Mouse (Mus musculus): ENCODE results near the gene Aire. TPM values are rescaled to one million over a fixed set of nuclear protein-coding genes. Genes with fewer than 3 reads are reported as not detected.

Gene Aire
- 1.7 and 2.1 TPM in 2 replicates for polyA plus RNA-seq (2015; fragmentation: Nextera tagmentation; extraction: Ambion mirVana)

DNA sequence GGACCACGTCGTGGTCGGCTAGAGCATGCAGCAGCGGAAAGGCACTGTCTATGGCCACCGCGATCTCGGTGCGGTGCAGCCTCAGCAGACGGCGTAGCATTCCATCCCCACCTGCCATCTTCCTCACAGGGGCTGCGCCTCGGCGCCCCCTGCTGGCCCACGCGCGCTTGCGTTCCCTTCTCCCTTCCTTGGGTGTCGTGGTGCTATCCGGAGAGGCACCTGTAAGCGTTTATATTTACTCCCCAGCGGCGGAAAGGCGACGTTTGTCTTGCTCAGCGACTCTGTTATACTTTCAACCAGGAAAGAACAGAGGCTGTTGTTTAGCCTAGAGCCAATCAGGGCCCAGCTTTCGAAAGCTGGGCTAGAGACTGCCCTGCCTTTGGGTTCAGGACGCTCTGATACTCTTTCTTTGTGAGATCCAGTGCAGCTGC is at the start of gene Aire:
TSS of gene Aire (minus strand) at position 205 of the 431 bp plus-strand sequence.
- Histone ChIP-seq H3K9ac (replicated peaks; ENCODE audit: low read length) (peak within 1 kb of the TSS; percentile 61), H3K27me3 (ENCODE audit: insufficient read depth, low read length) (no peaks in the 10 kb centered on the region), H3K36me3 (ENCODE audit: insufficient read depth, low read length) (no peaks in the 10 kb centered on the region), H3K27ac (ENCODE audit: low read length) (no peak within 1 kb of the TSS), H3K4me1 (ENCODE audit: insufficient read depth, low read length) (peaks cover 8% of the 10 kb centered on the region), H3K4me2 (replicated peaks; ENCODE audit: low read depth, low read length) (peak within 1 kb of the TSS; percentile 57), H3K9me3 (ENCODE audit: low read length) (no peaks in the 10 kb centered on the region), H3K4me3 (ENCODE audit: low read length) (peak within 1 kb of the TSS; percentile 30)
- peak; percentile 44; the same call in 1 of the 2 replicates for ATAC-seq (ENCODE audit: low FRiP score, low TSS enrichment)
- 3% methylated on average over 27 of the region's 27 CpGs for WGBS

DNA sequence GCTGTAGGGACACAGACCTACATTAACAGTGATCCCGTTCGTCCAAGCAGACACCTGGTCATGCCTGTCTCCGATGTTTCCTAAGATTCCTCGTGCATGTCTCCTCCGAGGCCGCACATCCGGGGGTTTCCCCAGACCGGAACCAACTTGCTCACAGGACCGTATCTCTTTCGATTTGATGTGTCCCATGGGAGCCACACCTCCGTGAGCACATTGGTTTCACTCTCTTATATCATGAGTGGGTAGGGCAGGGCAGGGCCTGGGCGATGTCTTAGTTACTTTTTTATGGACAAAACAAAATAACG is 49.3 kb upstream of the Aire start:
- Histone ChIP-seq H3K9me3 (ENCODE audit: low read length) (no peaks in the 10 kb centered on the region), H3K9ac (replicated peaks; ENCODE audit: low read length) (no peak overlapping the region), H3K27ac (ENCODE audit: low read length) (no peak overlapping the region), H3K36me3 (ENCODE audit: insufficient read depth, low read length) (no peaks in the 10 kb centered on the region), H3K4me3 (ENCODE audit: low read length) (no peak overlapping the region), H3K4me2 (replicated peaks; ENCODE audit: low read depth, low read length) (no peak overlapping the region), H3K4me1 (ENCODE audit: insufficient read depth, low read length) (no peaks in the 10 kb centered on the region), H3K27me3 (ENCODE audit: insufficient read depth, low read length) (no peaks in the 10 kb centered on the region)
- no peak for ATAC-seq (ENCODE audit: low FRiP score, low TSS enrichment)
- WGBS: 64% methylated on average over 13 of the region's 13 CpGs

DNA sequence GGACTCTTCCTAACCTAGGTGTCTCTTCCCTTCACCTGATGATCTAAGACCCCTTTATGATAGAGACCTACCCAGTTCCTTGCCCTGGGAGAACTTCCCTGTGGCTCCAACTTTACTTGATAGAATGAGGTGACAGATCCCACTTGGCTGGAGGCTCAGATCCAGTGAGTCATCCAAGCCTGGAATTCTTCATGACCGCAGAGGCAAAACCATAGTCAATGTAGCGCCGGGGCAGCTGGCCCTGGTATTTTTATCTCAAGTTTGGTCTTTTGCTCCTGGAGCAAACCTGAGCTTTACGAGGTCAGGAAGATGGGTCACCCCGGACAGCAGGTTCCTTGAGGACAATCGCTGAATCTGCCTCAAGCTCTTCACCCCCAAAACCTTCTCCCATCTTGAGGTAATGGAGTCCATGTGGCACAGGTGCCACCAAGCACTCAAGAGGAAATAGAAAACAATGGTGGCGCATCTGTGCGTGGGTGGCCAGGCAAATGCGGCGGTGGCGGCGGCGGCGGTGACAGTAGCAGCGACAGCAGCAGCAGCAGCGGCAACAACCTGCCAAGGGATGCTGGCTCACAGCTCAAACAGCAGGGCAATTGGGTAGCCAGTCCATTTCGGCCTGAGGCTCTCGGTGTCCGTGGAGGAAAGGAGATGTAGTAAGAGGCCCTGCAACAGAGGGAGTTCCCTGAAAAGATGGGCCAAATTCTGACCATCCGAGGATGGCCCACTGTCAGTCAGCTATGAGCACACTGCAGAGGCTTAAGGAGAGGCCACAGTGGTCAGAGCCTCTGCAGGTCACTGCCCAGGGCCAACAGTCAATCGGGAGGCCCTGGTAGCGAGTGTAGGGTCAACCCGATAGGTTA is 48.7 kb upstream of the Aire start:
- WGBS: 81% methylated on average over 23 of the region's 23 CpGs

DNA sequence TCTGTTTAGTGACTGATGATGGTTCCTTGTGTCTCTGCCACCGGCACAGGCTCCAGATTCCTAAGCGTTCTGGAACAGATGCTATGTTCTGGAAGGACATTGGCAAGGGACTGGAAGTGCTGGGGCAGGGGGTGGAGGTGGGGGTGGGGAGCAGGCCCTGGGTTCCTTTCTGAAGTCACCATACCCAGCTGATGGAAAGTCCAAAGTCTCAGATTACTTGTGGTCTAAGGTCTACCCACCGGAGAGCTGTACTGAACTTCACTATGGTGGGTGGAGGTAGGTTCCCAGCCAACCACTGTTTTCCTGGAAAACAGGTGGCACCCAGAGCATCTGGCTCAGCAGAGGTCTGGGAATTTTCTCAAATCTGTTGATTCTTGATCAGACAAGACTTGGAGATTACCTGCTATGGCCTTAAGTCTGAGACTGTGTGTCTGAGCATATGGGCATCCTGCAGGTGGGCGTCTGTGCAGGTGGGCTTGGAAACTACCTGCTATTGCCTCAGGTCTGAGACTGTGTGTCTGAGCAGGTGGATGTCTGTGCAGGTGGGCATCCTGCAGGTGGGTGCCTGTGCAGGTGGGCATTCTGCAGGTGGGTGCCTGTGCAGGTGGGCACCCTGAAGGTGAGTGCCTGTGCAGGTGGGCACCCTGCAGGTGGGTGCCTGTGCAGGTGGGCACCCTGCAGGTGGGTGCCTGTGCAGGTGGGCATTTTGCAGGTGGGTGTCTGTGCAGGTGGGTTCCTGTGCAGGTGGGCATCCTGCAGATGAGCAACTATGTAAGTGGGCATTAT is 47.5 kb upstream of the Aire start:
- ATAC-seq (ENCODE audit: low FRiP score, low TSS enrichment): no peak
- Histone ChIP-seq H3K9ac (replicated peaks; ENCODE audit: low read length) (no peak overlapping the region), H3K27me3 (ENCODE audit: insufficient read depth, low read length) (no peaks in the 10 kb centered on the region), H3K4me1 (ENCODE audit: insufficient read depth, low read length) (no peaks in the 10 kb centered on the region), H3K27ac (ENCODE audit: low read length) (no peak overlapping the region), H3K4me2 (replicated peaks; ENCODE audit: low read depth, low read length) (no peak overlapping the region), H3K9me3 (ENCODE audit: low read length) (no peaks in the 10 kb centered on the region), H3K4me3 (ENCODE audit: low read length) (no peak overlapping the region), H3K36me3 (ENCODE audit: insufficient read depth, low read length) (no peaks in the 10 kb centered on the region)
- 80% methylated on average over 4 of the region's 4 CpGs for WGBS

More for the DNA sequence above, 48.7 kb upstream of the Aire start:
- Histone ChIP-seq H3K9me3 (ENCODE audit: low read length) (no peaks in the 10 kb centered on the region), H3K27me3 (ENCODE audit: insufficient read depth, low read length) (no peaks in the 10 kb centered on the region), H3K4me3 (ENCODE audit: low read length) (no peak overlapping the region), H3K27ac (ENCODE audit: low read length) (no peak overlapping the region), H3K9ac (replicated peaks; ENCODE audit: low read length) (no peak overlapping the region), H3K36me3 (ENCODE audit: insufficient read depth, low read length) (no peaks in the 10 kb centered on the region), H3K4me2 (replicated peaks; ENCODE audit: low read depth, low read length) (no peak overlapping the region), H3K4me1 (ENCODE audit: insufficient read depth, low read length) (no peaks in the 10 kb centered on the region)
- ATAC-seq (ENCODE audit: low FRiP score, low TSS enrichment): no peak

DNA sequence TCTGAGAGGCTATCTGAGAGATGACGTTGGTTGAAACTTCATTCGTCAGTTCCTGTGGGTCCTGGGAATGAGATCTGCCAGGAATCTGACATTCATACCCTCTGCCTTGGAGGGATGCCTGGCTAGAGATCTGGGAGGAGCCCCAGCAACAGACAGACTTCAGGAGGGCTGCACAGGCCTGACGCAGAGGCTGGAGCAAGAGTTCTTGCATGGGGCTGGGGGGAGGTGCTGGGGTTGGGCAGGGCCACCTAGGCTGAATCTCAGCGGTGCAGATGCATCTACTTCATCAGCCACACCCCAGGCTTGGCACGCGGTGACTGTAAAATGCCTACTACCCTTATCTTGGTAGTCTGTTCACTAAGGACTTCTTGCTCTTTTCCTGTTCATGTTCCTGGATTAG is 46.8 kb upstream of the Aire start:
- H3K4me2 ChIP-seq (replicated peaks; ENCODE audit: low read depth, low read length): no peak overlapping the region
- H3K4me3 ChIP-seq (ENCODE audit: low read length): no peak overlapping the region
- 54% methylated on average over 6 of the region's 6 CpGs for WGBS
- no peak overlapping the region for H3K9ac ChIP-seq (replicated peaks; ENCODE audit: low read length)
- no peak for ATAC-seq (ENCODE audit: low FRiP score, low TSS enrichment)
- H3K27me3 ChIP-seq (ENCODE audit: insufficient read depth, low read length): no peaks in the 10 kb centered on the region
- H3K9me3 ChIP-seq (ENCODE audit: low read length): no peaks in the 10 kb centered on the region
- H3K36me3 ChIP-seq (ENCODE audit: insufficient read depth, low read length): no peaks in the 10 kb centered on the region
- no peak overlapping the region for H3K27ac ChIP-seq (ENCODE audit: low read length)
- no peaks in the 10 kb centered on the region for H3K4me1 ChIP-seq (ENCODE audit: insufficient read depth, low read length)

DNA sequence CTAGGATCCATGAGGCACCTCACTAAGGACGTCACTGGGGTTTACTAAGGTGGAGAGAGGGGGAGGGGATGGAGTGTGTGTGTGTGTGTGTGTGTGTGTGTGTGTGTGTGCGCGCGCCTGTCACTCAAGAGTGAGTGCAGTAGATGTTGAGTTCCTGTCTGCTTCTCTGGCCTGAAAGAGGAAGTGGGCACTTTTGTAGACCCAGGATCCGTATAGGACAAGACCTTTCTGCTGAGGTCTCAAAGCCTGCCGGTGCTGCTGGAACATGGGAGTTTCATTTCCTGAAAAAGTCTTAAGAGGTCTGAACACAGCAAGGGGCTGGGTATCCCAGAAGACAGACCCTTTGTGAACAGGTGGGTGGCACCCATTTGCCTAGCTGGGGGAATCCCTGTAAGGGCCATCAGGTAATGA is 43.7 kb upstream of the Aire start:
- no peak overlapping the region for H3K27ac ChIP-seq (ENCODE audit: low read length)
- H3K9me3 ChIP-seq (ENCODE audit: low read length): no peaks in the 10 kb centered on the region
- no peaks in the 10 kb centered on the region for H3K4me1 ChIP-seq (ENCODE audit: insufficient read depth, low read length)
- WGBS: 80% methylated on average over 6 of the region's 6 CpGs
- H3K9ac ChIP-seq (replicated peaks; ENCODE audit: low read length): no peak overlapping the region
- no peaks in the 10 kb centered on the region for H3K36me3 ChIP-seq (ENCODE audit: insufficient read depth, low read length)
- H3K4me3 ChIP-seq (ENCODE audit: low read length): no peak overlapping the region
- H3K27me3 ChIP-seq (ENCODE audit: insufficient read depth, low read length): no peaks in the 10 kb centered on the region
- H3K4me2 ChIP-seq (replicated peaks; ENCODE audit: low read depth, low read length): no peak overlapping the region
- no peak for ATAC-seq (ENCODE audit: low FRiP score, low TSS enrichment)

DNA sequence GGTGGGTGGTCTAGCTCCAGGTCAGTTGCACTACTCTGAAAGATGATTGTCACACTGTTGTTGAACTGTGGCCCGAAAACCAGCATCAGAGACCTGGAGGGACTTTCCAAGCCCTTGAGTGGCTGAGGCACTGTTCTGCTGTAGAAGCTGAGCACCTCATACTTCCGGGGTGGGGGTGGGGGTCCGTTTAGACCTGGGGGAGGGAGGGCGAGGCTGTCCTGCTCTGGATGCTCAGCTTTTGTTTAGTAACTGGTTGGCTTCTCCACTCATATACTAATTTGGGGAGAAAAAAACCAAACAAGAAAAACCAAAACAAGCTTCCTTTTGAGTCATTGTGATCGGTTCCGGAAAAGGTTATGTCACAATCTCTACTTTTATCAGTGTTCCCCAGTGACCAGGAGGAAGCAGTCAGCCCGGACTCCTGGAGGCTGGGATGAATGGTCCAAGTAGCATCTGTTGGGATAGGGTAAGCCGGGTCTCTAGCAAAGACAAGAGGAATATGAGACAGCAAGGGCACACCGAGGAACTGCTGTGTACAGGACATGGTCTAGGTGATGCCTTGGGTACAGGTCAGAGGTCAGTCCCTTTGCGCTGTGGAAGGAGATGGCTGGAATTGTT is 43.1 kb upstream of the Aire start:
- Histone ChIP-seq H3K4me3 (ENCODE audit: low read length) (no peak overlapping the region), H3K4me2 (replicated peaks; ENCODE audit: low read depth, low read length) (no peak overlapping the region), H3K9me3 (ENCODE audit: low read length) (no peaks in the 10 kb centered on the region), H3K27ac (ENCODE audit: low read length) (no peak overlapping the region), H3K4me1 (ENCODE audit: insufficient read depth, low read length) (no peaks in the 10 kb centered on the region), H3K9ac (replicated peaks; ENCODE audit: low read length) (no peak overlapping the region), H3K27me3 (ENCODE audit: insufficient read depth, low read length) (no peaks in the 10 kb centered on the region), H3K36me3 (ENCODE audit: insufficient read depth, low read length) (no peaks in the 10 kb centered on the region)
- 77% methylated on average over 10 of the region's 10 CpGs for WGBS
- no peak for ATAC-seq (ENCODE audit: low FRiP score, low TSS enrichment)

DNA sequence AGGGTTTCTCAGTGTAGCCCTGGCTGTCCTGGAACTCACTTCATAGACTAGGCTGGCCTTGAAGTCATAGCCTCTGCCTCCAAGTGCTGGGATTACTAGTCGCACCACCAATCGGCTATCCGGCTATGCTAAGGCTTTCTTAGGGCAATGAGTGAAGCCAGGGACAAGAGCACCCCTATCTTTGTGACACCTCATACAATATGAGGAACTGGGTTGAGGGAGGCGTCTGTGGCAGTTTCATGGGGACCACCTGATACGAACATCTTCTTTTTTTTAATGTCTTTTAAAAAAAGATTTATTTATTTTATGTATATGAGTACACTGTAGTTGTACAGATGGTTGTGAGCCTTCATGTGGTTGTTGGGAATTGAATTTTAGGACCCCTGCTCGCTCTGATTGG is 42.3 kb upstream of the Aire start:
- Histone ChIP-seq H3K27me3 (ENCODE audit: insufficient read depth, low read length) (no peaks in the 10 kb centered on the region), H3K36me3 (ENCODE audit: insufficient read depth, low read length) (no peaks in the 10 kb centered on the region), H3K4me1 (ENCODE audit: insufficient read depth, low read length) (no peaks in the 10 kb centered on the region), H3K27ac (ENCODE audit: low read length) (no peak overlapping the region), H3K9ac (replicated peaks; ENCODE audit: low read length) (no peak overlapping the region), H3K9me3 (ENCODE audit: low read length) (no peaks in the 10 kb centered on the region), H3K4me2 (replicated peaks; ENCODE audit: low read depth, low read length) (no peak overlapping the region), H3K4me3 (ENCODE audit: low read length) (no peak overlapping the region)
- no peak for ATAC-seq (ENCODE audit: low FRiP score, low TSS enrichment)
- 93% methylated on average over 6 of the region's 6 CpGs for WGBS

DNA sequence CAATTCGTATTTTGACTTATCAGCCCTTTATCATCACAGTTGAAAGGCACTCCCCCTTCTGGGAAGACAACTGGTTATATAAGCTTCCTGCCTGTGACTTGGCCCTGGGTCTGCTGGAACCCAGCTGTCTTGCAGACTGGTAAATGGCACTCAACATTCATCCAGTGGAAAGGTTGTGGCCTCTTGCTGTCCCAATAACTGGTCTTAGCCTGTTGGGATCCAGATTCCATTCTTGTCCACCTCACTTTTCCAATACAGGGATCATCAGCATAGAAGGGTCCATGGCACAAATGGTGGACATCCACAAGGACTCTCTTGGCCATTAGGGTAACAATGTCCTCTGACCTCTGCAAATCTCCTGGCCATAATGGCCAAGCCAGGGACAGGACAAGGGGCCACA is 40.7 kb upstream of the Aire start:
- H3K9ac ChIP-seq (replicated peaks; ENCODE audit: low read length): no peak overlapping the region

More for the DNA sequence above, 40.7 kb upstream of the Aire start:
- no peaks in the 10 kb centered on the region for H3K4me1 ChIP-seq (ENCODE audit: insufficient read depth, low read length)
- no peak for ATAC-seq (ENCODE audit: low FRiP score, low TSS enrichment)
- no peaks in the 10 kb centered on the region for H3K9me3 ChIP-seq (ENCODE audit: low read length)
- H3K4me2 ChIP-seq (replicated peaks; ENCODE audit: low read depth, low read length): no peak overlapping the region
- no peak overlapping the region for H3K27ac ChIP-seq (ENCODE audit: low read length)
- no peaks in the 10 kb centered on the region for H3K36me3 ChIP-seq (ENCODE audit: insufficient read depth, low read length)
- 58% methylated on average over 1 of the region's 1 CpGs for WGBS
- no peaks in the 10 kb centered on the region for H3K27me3 ChIP-seq (ENCODE audit: insufficient read depth, low read length)
- no peak overlapping the region for H3K4me3 ChIP-seq (ENCODE audit: low read length)
